Mouse (Mus musculus) bone marrow macrophage, adult 2 months (primary cell): ENCODE results near the gene Bbx.

Experiments
- CTCF ChIP-seq: IDR thresholded peaks from 2 replicates; pipeline ENCODE4 v1.5.1; 2012; ENCODE audit warnings: low read depth, mild to moderate bottlenecking, low read length, moderate library complexity
- POLR2A ChIP-seq: IDR thresholded peaks from 2 replicates; pipeline ENCODE4 v1.6.1; 2012; ENCODE audit warnings: mild to moderate bottlenecking, low read depth, low read length, borderline replicate concordance

DNA sequence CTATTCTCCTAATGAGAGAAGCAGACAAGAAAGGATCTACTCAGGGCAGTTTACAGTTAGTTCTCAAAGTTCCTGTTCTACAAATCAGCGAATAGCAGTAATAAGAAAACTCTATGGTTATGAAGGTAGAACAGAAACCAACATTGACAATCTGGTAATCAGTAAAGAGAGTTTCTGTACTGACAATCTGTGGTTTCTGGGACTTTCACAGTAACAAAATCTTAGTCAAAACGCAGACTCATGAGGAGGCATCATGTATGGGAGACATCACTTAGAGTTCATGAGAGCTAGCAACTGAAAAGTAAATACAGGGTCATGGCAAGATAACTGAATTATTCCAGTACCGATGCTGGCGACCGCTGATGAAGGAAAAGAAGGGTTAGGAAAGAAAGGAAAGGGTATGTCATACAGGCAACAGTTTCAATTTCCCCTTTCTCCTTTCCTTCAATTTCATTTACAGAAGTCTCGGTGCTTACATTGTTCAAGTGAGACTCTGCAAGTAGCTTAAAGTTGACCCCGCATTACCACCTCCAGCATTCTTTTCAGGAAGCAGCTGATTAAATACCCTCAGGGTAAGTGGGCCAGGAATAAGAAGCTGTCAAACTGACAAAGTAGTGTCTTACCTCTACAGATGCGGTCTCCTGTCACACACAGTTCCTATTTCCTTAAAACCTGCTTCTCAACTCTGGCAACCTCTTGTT, 133.3 kb downstream of the Bbx start:
- TF ChIP-seq CTCF (no peak), POLR2A (no peak)
